Mouse (Mus musculus) CH12.LX (cell line): ENCODE measurements at regions not wholly inside any gene's neighbourhood (a gene's known extent, or its start where the extent isn't known, plus 50 kb on each side); places are given as distances from the start of the nearest gene placed in this dataset.

Experiments
- CTCF ChIP-seq, 2 experiments: IDR thresholded peaks in 1 of 2; conservative IDR thresholded peaks in 1 of 2; 2 replicates each; pipeline ENCODE4 v1.5.1; 2011 to 2012; ENCODE audit warnings: low read depth in 2 of 2, low read length in 2 of 2, improper control_type of control experiment in 1 of 2, inconsistent platforms in 1 of 2, mild to moderate bottlenecking in 1 of 2, moderate library complexity in 1 of 2
- E2F4 ChIP-seq: IDR thresholded peaks from 2 replicates; pipeline ENCODE4 v1.6.1; 2011; ENCODE audit warnings: low read depth, low read length, improper control_type of control experiment; ENCODE audit not compliant: insufficient replicate concordance
- EP300 ChIP-seq: IDR thresholded peaks from 2 replicates; pipeline ENCODE4 v1.6.1; 2011; ENCODE audit warnings: low read length, improper control_type of control experiment
- MYC ChIP-seq: IDR thresholded peaks from 2 replicates; pipeline ENCODE4 v1.6.1; 2011; ENCODE audit warnings: low read depth, mild to moderate bottlenecking, improper control_type of control experiment, low read length
- POLR2A ChIP-seq: IDR thresholded peaks from 2 replicates; pipeline ENCODE4 v1.6.1; 2011; ENCODE audit warnings: low read depth, mild to moderate bottlenecking, improper control_type of control experiment, low read length
- ZKSCAN1 ChIP-seq: IDR thresholded peaks from 2 replicates; pipeline ENCODE4 v1.6.1; 2012; ENCODE audit warnings: low read depth, inconsistent platforms, low read length, improper control_type of control experiment, borderline replicate concordance

DNA sequence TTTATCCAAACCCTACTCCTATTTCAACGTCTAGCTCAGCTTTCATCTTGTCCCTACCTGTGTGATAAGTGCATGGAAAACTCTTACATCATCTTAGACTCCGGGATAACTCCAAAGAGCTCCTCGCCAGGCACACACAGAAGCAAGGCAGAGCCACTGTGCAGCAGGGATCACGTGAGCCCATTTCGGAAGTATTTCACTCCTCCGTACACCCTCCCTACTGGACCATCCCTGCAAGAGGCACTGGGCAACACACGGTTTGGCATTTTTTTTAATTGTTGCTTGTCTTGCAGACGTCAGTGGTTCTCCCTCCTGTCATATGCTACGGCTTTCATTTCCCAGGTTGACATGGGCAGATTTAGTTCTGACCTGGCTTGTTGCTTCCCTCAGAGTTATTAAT is 316.0 kb upstream of the Jarid2 start:
- no peak for TF ChIP-seq MYC
- TF ChIP-seq CTCF (conservative IDR thresholded peaks at IDR 0.05 in 1 of 2, IDR thresholded peaks at IDR 0.05 in 1 of 2; ENCODE audit: low read depth in 2 of 2, low read length in 2 of 2) = no peak
- TF ChIP-seq EP300 = no peak
- TF ChIP-seq E2F4 = no peak
- no peak for TF ChIP-seq ZKSCAN1
- TF ChIP-seq POLR2A = no peak
